Mouse (Mus musculus) thymus, adult 18-20 months (tissue): ENCODE results near the gene Fam107b.

Experiments
- DNase-seq, 2 experiments: peaks; one replicate each; pipeline ENCODE4 v3.0.0; 2022; ENCODE audit warnings: mixed read lengths in 2 of 2

Gene Fam107b

GRCm38 (mm10) chr2:3787752-3788423 lies 217.6 kb downstream of the Fam107b start:
- DNase-seq = no peak

- DNase-seq = no peak
Observed at GRCm38 (mm10) chr2:3788424-3788786, 218.1 kb downstream of the Fam107b start.

GRCm38 (mm10) chr2:3796543-3796942 lies 226.3 kb downstream of the Fam107b start:
- DNase-seq = no peak

- peak; percentile 24 to 40 for DNase-seq
Observed at GRCm38 (mm10) chr2:3799767-3800554, 229.7 kb downstream of the Fam107b start.

- DNase-seq = peak; percentile 39 to 58
Observed at GRCm38 (mm10) chr2:3800555-3800878, 230.2 kb downstream of the Fam107b start.

- no peak for DNase-seq
Observed at GRCm38 (mm10) chr2:3805742-3806141, 235.5 kb downstream of the Fam107b start.

- peak in 1 of 2 experiments; percentile 59 for DNase-seq
Observed at GRCm38 (mm10) chr2:3810321-3810720, 240.0 kb downstream of the Fam107b start.

- DNase-seq = no peak
Observed at GRCm38 (mm10) chr2:3816142-3816609, 245.9 kb downstream of the Fam107b start.

GRCm38 (mm10) chr2:3817626-3818025 lies 247.3 kb downstream of the Fam107b start:
- DNase-seq = no peak

GRCm38 (mm10) chr2:3822483-3823455 lies 252.5 kb downstream of the Fam107b start:
- no peak for DNase-seq
